Mouse (Mus musculus): Measurements from ENCODE around the gene Krt12. TPM values are rescaled to one million over a fixed set of nuclear protein-coding genes. Genes with fewer than 3 reads are reported as not detected.

Krt12 gene
- total RNA-seq, 2 experiments from 2014 or later, result 0.97 to 1.4 TPM

DNA sequence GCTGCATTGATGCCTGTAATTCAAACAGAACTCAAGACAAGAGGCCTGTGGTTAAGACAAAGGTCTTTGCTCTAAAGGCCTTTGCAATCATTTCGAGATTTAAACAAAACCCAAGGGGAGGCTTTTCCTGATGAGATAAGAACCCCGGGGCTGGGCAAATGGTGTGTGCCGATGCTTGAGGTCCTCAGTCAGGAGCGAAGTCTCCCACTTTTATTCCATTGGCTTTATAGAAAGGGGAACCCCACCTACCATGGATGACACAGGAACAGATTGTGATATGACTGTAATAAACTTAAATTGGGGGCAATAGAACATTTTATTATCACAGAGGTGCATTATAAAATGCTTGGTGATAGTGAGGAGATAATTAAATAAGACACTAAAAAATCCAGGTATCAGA lies 14.6 kb upstream of the Krt12 start:
- Histone ChIP-seq H3K27ac (no peak overlapping the region), H3K4me3 (no peak overlapping the region)
- DNase-seq (ENCODE audit: low spot score in 2 of 2), result no peak
- TF ChIP-seq CTCF (conservative IDR thresholded peaks at IDR 0.05), result no peak

DNA sequence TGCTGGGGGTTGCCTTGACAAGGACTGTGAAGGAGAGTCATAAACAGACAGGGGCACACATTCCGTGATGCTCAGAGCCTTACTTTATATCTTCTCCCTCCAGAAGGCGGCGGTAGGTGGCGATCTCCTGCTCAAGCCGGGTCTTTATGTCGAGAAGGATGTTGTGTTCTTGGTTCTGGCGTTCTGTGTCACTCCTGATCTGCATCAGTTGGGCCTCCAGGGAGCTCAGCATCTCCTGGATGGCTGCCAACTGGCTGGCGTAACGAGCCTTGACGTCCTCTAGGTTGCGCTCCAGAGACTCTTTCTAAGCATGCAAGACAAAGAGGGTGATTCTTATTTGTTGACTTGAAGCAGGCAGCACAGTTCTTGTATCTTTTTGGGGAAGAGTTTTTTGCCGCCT lies 8.6 kb upstream of the Krt12 start:
- no peak overlapping the region for H3K4me3 ChIP-seq
- no peak for DNase-seq (ENCODE audit: low spot score in 2 of 2)
- no peak overlapping the region for H3K27ac ChIP-seq
- TF ChIP-seq CTCF (conservative IDR thresholded peaks at IDR 0.05), result peak; percentile 37

DNA sequence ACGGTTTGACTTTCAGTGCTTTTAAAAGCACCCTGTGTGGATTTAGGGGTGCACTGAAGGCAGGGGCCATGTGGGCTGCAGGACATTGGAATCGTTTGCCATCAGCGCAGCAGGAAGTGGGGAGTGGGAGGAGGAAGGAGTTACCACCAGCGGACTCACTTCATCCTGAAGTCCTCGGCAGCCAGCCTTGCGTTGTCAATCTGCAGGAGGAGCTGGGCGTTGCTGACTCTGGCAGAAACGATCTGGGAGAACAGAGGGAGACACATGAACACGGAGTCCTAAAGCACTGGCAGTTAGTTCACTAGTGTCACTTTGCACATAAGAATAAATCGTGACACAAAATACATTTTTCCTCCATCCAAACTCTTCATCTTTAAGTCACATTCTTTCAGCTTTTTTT lies 1.5 kb downstream of the Krt12 start:
- DNase-seq (ENCODE audit: low spot score in 2 of 2), result peak in 1 of 2 experiments; percentile 18
- H3K4me3 ChIP-seq, result no peak overlapping the region
- no peak overlapping the region for H3K27ac ChIP-seq
- TF ChIP-seq CTCF (conservative IDR thresholded peaks at IDR 0.05), result no peak

DNA sequence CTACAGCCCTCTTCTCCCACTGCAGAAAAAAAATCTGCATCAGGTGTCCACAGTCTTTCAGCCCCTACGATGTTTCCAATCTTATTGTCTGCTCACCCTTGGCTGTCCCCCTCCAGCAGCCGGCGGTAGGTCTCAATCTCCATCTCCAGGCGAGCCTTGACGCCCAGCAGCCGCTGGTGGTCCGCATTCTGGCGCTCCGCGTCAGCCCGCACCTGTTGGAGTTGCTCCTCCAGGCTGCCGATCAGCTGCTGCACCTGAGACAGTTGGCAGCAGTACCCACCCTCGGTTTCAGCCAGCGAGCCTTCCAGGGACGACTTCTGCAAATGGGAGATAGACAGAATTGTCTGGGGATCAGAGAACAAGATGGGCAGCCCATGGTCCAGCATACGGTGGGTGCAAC lies 4.2 kb downstream of the Krt12 start:
- no peak for DNase-seq (ENCODE audit: low spot score in 2 of 2)
- Histone ChIP-seq H3K27ac (peak overlapping the region; percentile 72), H3K4me3 (peak overlapping the region; percentile 5; the same call in 1 of the 2 replicates)
- no peak for TF ChIP-seq CTCF (conservative IDR thresholded peaks at IDR 0.05)

DNA sequence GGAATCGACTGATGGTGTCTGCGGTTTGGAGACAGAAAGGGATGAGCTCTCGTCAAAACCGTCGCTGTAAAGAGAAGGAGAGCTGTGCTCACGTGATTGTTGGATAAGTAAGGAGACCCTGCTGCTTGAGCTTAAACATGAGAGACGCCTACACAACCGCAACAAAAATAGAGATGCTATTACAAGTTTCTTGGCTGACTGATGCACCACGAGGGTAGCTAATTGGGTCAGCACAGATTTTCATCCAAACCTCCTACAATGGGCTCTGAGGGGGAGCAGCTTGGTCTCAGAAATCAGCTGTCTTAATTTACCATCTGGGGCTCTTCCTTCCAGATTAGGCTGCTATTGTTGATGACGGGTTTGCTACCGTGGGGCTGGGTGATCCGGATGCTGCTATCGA lies 5.2 kb downstream of the Krt12 start:
- DNase-seq (ENCODE audit: low spot score in 2 of 2), result peak; percentile 41 to 61
- Histone ChIP-seq H3K4me3 (peak overlapping the region; percentile 20; the same call in 1 of the 2 replicates), H3K27ac (peak overlapping the region; percentile 72)
- no peak for TF ChIP-seq CTCF (conservative IDR thresholded peaks at IDR 0.05)

DNA sequence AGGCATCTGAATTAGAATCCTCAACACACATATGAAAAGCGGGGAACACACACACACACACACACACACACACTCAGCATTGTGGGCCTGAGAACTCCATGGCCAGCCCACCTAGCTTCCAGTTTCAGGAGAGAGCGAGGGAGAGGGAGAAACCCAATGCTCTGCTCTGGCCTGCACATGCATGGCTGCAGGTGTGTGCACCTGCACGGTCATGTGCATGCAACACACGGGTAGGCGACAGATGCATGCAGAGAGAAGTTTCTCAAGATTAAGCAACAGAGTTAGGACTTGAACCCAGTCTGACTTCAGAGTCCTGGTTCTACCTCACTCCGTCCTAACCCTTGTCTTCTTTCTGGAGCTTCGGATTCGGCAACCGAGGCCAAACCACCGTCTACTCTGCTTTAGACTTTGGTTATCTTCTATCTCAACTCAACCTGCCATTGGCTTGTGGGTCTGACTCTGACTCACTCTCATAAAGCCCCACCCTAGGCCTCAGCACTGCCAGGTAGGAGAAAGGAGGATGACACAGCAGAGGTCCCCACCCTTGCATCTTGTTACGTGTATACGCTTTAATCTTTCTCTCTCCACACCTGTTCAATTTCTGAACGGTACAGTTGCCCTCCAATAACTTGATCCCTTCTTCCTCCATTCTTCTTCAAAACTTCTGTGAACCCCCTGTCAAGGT lies 7.5 kb downstream of the Krt12 start:
- H3K4me3 ChIP-seq, result no peak overlapping the region
- no peak overlapping the region for H3K27ac ChIP-seq
- TF ChIP-seq CTCF (conservative IDR thresholded peaks at IDR 0.05), result no peak

DNA sequence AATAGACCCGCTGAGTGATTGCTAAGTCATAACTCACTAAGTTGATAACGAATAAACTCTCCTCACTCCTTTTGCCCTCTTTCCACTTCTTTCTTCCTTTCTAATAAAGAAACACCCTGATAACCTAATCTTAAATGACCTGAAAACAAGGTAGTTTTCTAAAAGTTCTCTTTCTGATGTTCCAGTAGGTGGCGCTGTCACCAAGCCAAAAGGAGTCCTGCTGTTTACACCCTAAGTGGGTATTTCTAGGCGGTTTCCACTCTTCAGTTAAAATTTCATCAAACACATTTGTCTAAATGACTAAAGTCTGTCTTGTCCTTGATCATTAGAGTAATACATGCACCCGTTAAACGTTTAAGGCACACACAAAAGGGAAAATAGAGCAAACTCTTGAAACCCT lies 8.8 kb downstream of the Krt12 start:
- H3K27ac ChIP-seq, result no peak overlapping the region
- H3K4me3 ChIP-seq, result no peak overlapping the region
- DNase-seq (ENCODE audit: low spot score in 2 of 2), result peak; percentile 32 to 58
- peak; percentile 93 for TF ChIP-seq CTCF (conservative IDR thresholded peaks at IDR 0.05)

More for the DNA sequence above, 7.5 kb downstream of the Krt12 start:
- no peak for DNase-seq (ENCODE audit: low spot score in 2 of 2)

DNA sequence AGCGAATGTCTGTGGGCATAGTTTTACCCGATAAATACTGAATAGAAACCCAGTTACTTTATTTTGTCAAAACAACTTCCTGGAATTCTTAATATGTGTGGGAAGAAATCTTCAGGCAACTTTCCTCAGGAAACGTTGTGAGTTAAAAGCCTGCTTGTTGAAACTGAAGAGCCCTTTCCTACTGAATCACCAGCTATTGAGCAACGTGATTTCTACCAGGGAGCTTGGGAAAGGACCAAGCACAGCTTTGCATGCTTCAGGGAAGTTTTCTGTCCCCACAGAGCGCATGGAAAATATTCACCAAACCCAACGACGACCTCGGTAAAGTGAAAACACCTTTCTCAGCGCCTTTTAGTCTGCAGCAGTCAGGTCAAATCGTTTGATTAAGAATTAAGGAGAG lies 15.9 kb downstream of the Krt12 start:
- DNase-seq (ENCODE audit: low spot score in 2 of 2), result no peak
- no peak for TF ChIP-seq CTCF (conservative IDR thresholded peaks at IDR 0.05)
- no peak overlapping the region for H3K4me3 ChIP-seq
- no peak overlapping the region for H3K27ac ChIP-seq

DNA sequence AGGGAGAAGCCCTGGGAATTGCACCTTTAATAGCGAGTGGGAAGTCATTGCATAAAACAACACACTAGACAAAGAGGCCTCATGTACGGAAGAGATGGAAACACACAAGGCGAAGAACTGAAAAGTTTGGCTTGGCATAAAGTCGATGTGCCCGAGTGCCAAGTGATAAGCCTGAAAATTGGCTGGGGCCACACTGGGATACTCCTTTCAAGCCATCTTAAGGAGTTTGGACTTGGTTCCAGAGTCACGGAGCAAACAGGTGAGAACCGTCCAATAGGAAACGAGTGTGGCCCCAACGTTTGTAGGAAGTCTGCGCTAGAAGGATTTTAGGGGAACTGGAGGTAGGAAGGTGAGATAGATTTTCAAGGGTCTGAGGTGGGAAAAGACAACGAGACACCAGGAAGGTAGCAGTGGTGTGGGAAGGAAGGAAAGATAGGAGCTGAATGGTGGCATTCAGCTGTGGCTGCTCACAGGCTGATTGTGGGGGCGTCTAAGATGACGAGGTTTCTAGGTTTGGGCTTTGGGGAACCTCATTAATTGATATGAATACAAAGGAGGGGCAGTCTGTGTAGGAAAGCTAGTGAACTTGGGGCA lies 22.0 kb downstream of the Krt12 start:
- no peak for DNase-seq (ENCODE audit: low spot score in 2 of 2)
- Histone ChIP-seq H3K27ac (no peak overlapping the region), H3K4me3 (no peak overlapping the region)
- no peak for TF ChIP-seq CTCF (conservative IDR thresholded peaks at IDR 0.05)

DNA sequence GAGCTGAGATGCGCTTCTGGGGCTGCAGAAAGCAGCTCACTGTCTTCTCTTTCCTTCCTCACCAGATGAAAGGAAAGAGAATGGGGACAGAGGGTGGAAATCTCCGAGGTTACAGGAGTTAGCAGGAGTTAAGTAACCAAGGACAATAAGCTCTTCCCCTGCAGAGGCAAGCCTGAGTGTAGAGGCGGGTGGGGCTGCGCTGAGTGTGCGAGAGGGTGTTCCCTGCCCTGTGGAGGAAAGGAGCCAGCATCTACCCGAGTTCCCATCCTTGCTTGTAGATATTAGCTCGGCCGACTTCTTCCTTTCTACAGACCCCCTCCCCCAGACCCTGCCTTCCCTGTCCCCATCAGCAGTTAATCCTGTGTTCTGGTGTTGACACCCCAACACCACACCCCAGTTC lies 23.2 kb downstream of the Krt12 start:
- no peak for TF ChIP-seq CTCF (conservative IDR thresholded peaks at IDR 0.05)
- no peak for DNase-seq (ENCODE audit: low spot score in 2 of 2)
- Histone ChIP-seq H3K27ac (no peak overlapping the region), H3K4me3 (no peak overlapping the region)

DNA sequence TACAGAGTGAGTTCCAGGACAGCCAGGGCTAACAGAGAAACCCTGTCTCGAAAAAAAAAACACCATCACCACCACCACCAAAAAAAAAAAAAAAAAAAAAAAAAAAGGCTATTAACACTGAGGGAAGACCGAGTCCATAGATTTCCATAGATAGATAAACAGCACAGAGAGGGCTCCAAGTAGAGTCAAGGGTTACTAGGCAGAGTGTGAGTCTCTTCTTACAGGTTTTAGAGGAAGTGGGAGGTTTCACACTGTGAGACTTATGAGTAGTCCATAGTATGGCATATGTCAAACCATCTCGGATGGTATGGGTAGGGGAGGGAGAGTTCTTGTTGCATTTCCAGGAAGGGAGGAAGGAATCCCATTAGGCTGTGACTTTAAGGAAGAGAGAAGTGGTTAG lies 24.0 kb downstream of the Krt12 start:
- Histone ChIP-seq H3K27ac (no peak overlapping the region), H3K4me3 (no peak overlapping the region)
- DNase-seq (ENCODE audit: low spot score in 2 of 2), result no peak
- TF ChIP-seq CTCF (conservative IDR thresholded peaks at IDR 0.05), result no peak

DNA sequence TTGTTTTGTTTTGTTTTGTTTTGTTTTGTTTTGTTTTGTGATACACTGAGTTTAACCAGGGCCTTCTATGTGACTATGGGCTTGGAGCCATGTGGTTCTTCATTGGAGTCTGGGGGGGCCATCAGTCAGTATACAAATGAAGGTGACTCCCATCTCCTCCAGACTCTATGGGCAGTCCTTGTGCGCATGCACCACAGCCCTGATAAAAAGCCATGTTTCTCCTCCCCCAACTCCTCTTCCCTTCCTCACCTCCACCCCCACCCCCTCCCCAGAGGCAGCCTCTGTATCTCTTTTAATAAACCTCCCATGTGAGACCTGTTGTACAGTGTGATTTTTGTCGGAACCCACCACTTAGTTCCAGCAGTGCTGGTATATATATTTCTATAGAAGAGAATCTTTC lies 25.4 kb downstream of the Krt12 start:
- no peak for DNase-seq (ENCODE audit: low spot score in 2 of 2)
- TF ChIP-seq CTCF (conservative IDR thresholded peaks at IDR 0.05), result no peak

DNA sequence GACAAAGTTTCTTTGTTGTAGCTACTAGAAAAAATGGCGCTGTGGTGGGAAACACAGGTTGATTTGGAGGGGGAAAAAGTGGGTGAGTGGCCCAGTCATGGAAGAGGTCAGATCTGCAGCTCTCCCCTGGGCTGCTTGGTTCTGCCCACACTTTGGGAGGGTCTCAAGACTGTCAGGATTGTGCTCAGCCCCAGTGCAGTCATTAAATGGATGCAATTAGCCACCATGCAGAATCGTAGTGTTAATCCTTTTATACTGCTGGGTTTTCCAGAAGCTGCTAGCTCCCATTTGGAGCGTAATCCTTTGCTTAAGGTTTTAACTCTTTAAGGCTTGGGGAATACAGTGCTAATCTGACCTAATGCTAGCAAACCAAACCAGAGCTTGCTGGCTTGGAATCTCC lies 26.0 kb downstream of the Krt12 start:
- TF ChIP-seq CTCF (conservative IDR thresholded peaks at IDR 0.05), result no peak
- H3K4me3 ChIP-seq, result no peak overlapping the region
- DNase-seq (ENCODE audit: low spot score in 2 of 2), result no peak
- H3K27ac ChIP-seq, result no peak overlapping the region

More for the DNA sequence above, 25.4 kb downstream of the Krt12 start:
- Histone ChIP-seq H3K4me3 (no peak overlapping the region), H3K27ac (no peak overlapping the region)

DNA sequence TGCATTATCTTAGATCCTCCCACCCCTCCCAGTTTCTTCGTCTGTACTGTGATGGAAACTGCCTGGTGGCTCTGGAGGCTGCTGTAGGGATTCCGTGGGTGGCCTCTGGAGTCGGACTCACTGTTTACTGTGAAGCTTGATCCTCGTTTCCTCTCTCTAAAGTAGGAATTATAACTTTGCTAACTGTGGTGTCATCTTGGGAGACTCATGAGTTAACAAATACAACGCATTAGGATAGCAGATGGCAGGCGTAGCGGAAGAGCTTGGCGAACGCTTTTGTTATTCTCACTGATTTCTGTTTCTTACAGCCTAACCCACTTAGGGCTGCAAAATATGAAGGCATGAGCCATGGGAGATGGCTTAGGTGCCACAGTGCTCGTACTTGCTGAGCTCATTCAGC lies 29.6 kb downstream of the Krt12 start:
- peak; percentile 45 to 52 for DNase-seq (ENCODE audit: low spot score in 2 of 2)
- no peak for TF ChIP-seq CTCF (conservative IDR thresholded peaks at IDR 0.05)
- Histone ChIP-seq H3K4me3 (no peak overlapping the region), H3K27ac (peak overlapping the region; percentile 83)

All from layer of hippocampus, adult 2 months (tissue).